Mouse (Mus musculus): ENCODE measurements around the gene Rhox7b. TPM values are rescaled to one million over a fixed set of nuclear protein-coding genes. Genes with fewer than 3 reads are reported as not detected.
"Not testable (repeated sequence)": the region's sequence is repeated elsewhere in the genome, so short reads cannot be mapped to it uniquely, and the experiment has no call there.

The Rhox7b gene
- not detected for total RNA-seq (2021)

GRCm38 (mm10) chrX:37897132-37897531 is at the start of gene Rhox7b:
Gene Rhox7b, minus strand, starts transcription at chrX:37897232.
- DNase-seq (ENCODE audit: low spot score in 2 of 2); intact Hi-C loops (cut with DNase I): not testable (repeated sequence)

- DNase-seq (ENCODE audit: low spot score in 2 of 2), result no peak
- intact Hi-C loops (cut with DNase I), result no loop called here
Observed at GRCm38 (mm10) chrX:37916311-37916710, 19.3 kb upstream of the Rhox7b start.

- intact Hi-C loops (cut with DNase I), result no loop called here
- DNase-seq (ENCODE audit: low spot score in 2 of 2), result no peak
Observed at GRCm38 (mm10) chrX:37908581-37908980, 11.5 kb upstream of the Rhox7b start.

- intact Hi-C loops (cut with DNase I), result no loop called here
- no peak for DNase-seq (ENCODE audit: low spot score in 2 of 2)
Observed at GRCm38 (mm10) chrX:37903727-37904126, 6.7 kb upstream of the Rhox7b start.

DNA sequence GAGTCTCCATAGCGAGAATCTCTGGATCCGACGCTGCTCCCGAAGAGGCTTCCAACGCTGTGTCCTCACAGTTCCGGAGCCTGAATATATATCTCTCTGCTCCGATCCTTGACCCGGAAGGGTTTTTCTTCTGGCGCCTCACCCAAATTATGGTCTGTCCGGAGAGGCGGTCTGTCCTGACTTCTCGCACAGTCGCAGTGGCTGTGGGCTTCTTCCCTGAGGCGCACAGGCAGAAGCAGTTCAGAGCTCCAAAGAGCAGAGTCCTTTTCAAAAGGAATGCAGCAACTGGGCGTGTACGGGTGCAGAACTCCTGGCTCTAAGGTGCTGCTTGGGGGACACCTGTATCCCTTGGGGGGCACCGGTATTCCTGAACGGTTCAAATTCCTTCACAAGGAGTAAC is 4.6 kb upstream of the Rhox7b start, which contains the start of gene Rhox9:
Rhox9 (minus strand) TSS at position 101 of the 400 bp plus-strand sequence.
- DNase-seq (ENCODE audit: low spot score in 2 of 2); intact Hi-C loops (cut with DNase I): not testable (repeated sequence)

GRCm38 (mm10) chrX:37878844-37879243 is 18.2 kb downstream of the Rhox7b start, which contains the start of gene Rhox8:
Gene Rhox8, minus strand, starts transcription at chrX:37878944.
- intact Hi-C loops (cut with DNase I), result no loop called here
- DNase-seq (ENCODE audit: low spot score in 2 of 2), result no peak

- intact Hi-C loops (cut with DNase I), result no loop called here
- no peak for DNase-seq (ENCODE audit: low spot score in 2 of 2)
Observed at GRCm38 (mm10) chrX:37871641-37872040, 25.4 kb downstream of the Rhox7b start.

Other genes with a start within 250 kb of the Rhox7b start
- not detected for gene Rhox4g, start 245.9 kb downstream of the Rhox7b start, total RNA-seq (2021)
- not detected for gene Rhox3h, start 228.5 kb downstream of the Rhox7b start, total RNA-seq (2021)
- not detected for gene Rhox2h, start 224.0 kb downstream of the Rhox7b start, total RNA-seq (2021)
- not detected for gene Rhox5, start 92.4 kb downstream of the Rhox7b start, total RNA-seq (2021)
- not detected for gene Rhox6, start 70.3 kb downstream of the Rhox7b start, total RNA-seq (2021)
- gene Rhox7a, start 65.5 kb downstream of the Rhox7b start, total RNA-seq (2021), result not detected
- gene Rhox8, start 18.3 kb downstream of the Rhox7b start, total RNA-seq (2021), result not detected
- gene Rhox9, start 4.5 kb upstream of the Rhox7b start, total RNA-seq (2021), result not detected
- gene Btg1-ps1, start 121.6 kb upstream of the Rhox7b start, total RNA-seq (2021), result not detected
- not detected for gene Btg1-ps2, start 145.9 kb upstream of the Rhox7b start, total RNA-seq (2021)
- gene Rhox10, start 169.2 kb upstream of the Rhox7b start, total RNA-seq (2021), result not detected
- gene Rhox11, start 187.9 kb upstream of the Rhox7b start, total RNA-seq (2021), result not detected
- not detected for gene Rhox12, start 213.7 kb upstream of the Rhox7b start, total RNA-seq (2021)
- not detected for gene Rhox13, start 224.0 kb upstream of the Rhox7b start, total RNA-seq (2021)